Mouse (Mus musculus) granulocyte monocyte progenitor cell, adult 5-6 weeks (primary cell): ENCODE results near the gene Scamp4. TPM values are rescaled to one million over a fixed set of nuclear protein-coding genes. Genes with fewer than 3 reads are reported as not detected.
"Not testable (repeated sequence)": the region's sequence is repeated elsewhere in the genome, so short reads cannot be mapped to it uniquely, and the experiment has no call there.

ENCODE experiments used
- ATAC-seq: replicated peaks from 2 replicates; pipeline ENCODE4 v1.8.0; 2016; ENCODE audit warnings: mild to moderate bottlenecking, moderate TSS enrichment, inconsistent platforms; ENCODE audit not compliant: poor library complexity, severe bottlenecking
- total RNA-seq, 2 experiments: library from RNA; stranded (forward) in 1 of 2; stranded (reverse) in 1 of 2; fragments of 200-712, 200-1000 nt in 1 of 2; fragments of >200 nt in 1 of 2; fragmentation: Nextera tagmentation in 1 of 2; gene quantifications; 2 replicates each; pipeline ENCODE4 v1.2.3; 2014 to 2017

Gene Scamp4
- total RNA-seq, 2 experiments from 2014 or later: 10.7 to 40.5 TPM

GRCm38 (mm10) chr10:80628925-80629324 lies 26.3 kb downstream of the Scamp4 start:
- no peak for ATAC-seq

- ATAC-seq: no peak
These were observed 32.7 kb downstream of the Scamp4 start for GRCm38 (mm10) chr10:80635345-80635744.

DNA sequence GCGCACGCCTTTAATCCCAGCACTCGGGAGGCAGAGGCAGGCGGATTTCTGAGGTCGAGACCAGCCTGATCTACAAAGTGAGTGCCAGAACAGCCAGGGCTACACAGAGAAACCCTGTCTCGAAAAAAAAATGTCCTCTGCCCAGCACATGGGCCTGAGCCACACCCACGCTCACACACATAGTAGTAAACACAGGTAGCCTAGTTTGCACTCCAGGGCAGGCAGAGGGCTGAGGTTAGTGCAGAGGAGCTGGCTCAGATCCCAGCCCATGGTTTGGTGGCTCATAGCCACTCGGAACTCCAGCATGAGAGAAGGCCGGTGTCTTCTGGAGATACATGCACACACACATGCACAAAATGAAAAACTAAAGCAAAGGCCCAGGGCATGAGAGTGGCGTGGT lies 44.3 kb downstream of the Scamp4 start:
- no peak for ATAC-seq

- ATAC-seq: not testable (repeated sequence)
These were observed 47.2 kb downstream of the Scamp4 start for GRCm38 (mm10) chr10:80649910-80650309.

GRCm38 (mm10) chr10:80650392-80650791 lies 47.7 kb downstream of the Scamp4 start:
- ATAC-seq: no peak

GRCm38 (mm10) chr10:80653156-80653720 lies 50.6 kb downstream of the Scamp4 start:
- no peak for ATAC-seq

- no peak for ATAC-seq
These were observed 52.2 kb downstream of the Scamp4 start for GRCm38 (mm10) chr10:80654866-80655265.

GRCm38 (mm10) chr10:80655406-80656129 lies 52.9 kb downstream of the Scamp4 start:
- ATAC-seq: no peak

DNA sequence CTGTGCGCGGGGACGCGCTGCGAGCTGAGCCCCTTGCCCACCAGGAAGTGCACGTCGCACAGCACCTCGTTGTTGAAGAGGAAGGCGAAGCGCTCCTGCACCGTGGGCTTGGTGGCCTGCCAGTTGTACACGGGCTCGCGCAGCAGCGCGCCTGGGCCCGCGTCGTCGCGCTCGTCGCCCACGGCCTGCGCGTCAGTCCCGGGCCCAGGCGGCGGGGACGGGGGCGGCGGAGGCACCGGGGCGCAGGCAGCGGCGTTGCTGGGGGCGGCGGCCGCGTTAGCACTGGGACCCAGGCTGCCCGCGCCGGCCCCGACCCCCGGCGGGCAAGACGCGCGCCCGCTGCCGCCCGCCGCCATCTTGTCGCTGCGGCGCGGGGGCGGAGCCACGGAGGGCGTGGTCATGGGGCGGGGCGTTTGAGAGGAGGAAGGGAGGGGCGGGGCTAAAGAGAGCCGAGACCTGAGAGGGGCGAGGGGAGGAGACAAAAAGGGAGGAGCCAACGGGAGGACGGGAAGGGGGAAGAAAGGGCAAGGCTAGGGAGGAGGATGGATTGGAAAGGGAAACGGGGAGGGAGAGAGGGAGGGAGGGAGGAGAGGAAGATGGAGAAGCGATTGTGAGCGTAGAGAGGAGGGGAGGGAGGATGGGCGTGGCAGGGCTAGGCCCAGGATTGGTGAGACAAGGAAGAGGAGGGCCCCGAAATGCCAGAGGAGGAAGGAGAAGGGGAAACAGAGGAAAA lies 53.6 kb downstream of the Scamp4 start:
- ATAC-seq: peak; percentile 86

DNA sequence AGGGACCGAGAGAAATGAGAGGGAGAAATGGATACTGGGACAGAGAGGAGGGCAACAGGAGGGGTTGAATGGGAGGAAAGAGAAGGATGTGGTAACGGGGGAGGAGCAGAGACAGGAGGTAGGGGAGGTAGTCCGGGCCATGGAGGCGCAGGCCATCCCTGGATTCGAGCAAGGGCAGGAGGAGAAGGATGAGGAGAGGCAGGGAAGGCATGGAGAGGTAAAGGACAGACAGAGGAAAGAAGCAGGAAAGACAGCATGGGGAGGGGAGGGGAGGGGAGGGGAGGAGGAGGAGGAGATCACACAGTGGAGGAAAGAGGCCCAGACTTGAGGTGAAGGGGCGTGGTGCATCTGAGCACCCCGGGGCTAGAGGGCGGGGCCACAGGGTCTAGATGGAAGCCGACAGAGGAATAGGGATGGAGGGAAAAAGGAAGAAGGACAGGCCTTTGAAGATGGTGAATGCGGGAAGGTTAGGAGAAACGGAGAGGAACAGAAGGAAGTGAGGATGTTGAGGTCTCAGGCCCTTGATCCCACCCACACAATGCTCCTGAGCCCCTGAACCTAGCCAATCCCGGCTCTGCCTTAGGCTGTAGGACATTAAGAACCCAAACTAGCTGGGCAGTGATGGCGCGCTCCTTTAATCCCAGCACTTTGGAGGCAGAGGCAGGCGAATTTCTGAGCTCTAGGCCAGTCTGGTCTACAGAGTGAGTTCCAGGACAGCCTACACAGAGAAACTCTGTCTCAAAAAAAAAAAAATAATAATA lies 54.4 kb downstream of the Scamp4 start, which contains the start of gene Btbd2:
TSS of gene Btbd2 (minus strand) at position 209 of the 761 bp plus-strand sequence.
- no peak for ATAC-seq

DNA sequence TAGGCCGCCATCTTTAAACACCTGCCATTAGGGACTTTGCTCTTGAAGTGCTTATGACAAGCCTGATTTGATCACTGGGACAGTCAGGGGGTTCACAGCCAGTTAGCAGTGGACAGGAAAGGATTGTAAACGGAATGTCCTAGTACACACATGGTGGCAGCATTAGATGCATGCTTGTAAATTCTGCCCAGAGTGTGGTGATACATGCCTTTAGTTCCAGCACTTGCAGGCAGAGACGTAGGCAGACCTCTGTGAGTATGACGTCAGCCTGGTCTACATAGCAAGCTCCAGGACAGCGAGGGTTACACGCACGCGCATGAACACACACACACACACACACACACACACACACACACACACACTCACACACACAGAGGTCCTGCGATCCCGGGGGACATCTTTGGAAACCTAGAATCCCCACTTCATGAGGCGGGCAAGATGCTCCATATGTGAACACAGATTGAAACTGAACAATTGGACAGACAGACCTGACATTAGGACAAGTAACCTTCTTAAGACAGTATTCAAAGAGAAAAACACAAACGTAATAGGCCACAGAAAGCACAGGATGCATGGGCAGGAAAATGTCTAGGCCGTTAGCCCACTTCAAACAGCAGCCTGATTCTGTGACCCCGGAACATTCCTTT lies 55.6 kb downstream of the Scamp4 start:
- ATAC-seq: no peak

DNA sequence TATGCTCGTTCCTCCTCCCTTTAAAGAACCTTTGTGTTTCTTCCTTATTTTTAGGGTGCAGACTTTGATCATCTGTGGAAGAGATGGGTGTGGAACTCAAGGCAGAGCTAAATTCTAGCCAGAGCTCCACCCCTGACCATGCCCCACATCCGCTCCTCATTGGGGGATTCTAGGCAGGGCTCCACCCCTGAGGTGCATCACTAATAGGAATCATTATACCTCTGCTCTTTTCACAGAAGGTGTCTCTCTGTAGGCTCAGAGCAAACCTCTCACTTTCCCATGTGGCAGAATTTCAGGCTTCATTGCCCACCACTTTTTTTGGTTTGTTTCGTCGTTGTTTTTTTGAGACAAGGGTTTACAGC lies 56.1 kb downstream of the Scamp4 start:
- peak; percentile 53 for ATAC-seq

GRCm38 (mm10) chr10:80659213-80659612 lies 56.5 kb downstream of the Scamp4 start:
- no peak for ATAC-seq

DNA sequence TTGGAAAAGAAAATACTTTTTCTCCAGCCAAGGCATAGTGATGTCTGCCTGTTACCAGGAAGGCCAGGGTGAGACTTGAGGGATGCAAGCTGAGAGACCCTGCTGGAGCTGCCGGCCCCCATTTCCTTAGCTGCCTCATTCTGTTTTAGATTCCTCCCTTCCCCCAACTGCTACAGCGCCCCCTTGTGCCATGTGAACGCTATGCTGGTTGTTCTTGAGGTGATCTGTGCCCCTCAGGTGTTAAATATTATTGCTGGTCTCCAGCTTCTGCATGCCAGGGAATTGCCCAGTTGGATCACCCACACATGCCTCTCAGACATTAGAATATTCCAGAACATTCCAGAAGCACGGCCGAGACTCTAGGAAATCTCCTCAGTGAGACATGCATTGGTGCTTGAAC lies 58.5 kb downstream of the Scamp4 start:
- no peak for ATAC-seq

DNA sequence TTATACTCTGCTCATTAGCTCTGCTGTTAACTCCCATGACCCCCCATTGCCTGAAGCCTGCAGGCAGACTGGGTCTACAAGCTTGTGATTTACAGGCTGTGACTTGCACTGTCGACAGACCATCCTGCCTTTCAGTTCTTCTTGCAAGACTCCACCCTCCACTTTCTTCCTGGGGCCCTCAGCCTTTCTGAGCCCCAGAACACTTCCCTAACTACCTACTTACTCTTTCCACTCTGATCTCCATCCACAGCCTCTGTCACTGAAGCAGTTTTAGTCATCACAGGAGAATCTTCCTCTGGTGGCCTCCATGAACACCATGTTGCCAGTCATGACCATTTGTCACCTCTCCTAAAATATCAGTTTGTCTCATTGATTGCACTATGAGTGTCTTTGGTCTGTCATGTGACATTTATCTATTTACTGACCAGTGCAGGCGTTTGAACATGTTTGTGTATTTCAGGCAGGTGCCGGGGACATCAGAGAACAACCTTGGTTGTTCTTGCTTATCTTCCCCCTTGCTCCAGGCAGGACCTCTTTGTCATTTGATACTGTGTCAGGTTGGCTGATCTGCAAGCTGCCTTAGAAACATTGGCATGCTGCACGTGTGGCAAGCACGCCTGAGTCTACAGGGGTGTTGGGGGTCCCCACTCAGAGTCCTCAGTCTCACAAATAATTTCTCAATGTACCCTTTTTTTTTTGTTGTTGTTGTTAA lies 61.0 kb downstream of the Scamp4 start:
- peak; percentile 16 for ATAC-seq

GRCm38 (mm10) chr10:80664197-80665015 lies 61.7 kb downstream of the Scamp4 start:
- ATAC-seq: peak; percentile 33

GRCm38 (mm10) chr10:80665016-80665380 lies 62.3 kb downstream of the Scamp4 start:
- no peak; the same call in 1 of the 2 replicates for ATAC-seq
